ENCODE assay signal across 14 mouse cellular contexts in genomic region chr11:90484750-90485637, GRCm38 (mm10).
DNase-seq lines count a peak whose midpoint lies in the region; ATAC-seq lines count a peak whose summit lies in the region.
"Had no signal": no experiment of that assay in that cellular context is flagged by ENCODE, and none has a peak within 500 bp of the region (broad histone marks: within the 10 kb centered on the region; RNA-seq: fewer than 3 reads in every experiment).

No protein-coding gene starts in this region.

- H3K4me1 ChIP-seq in forebrain, embryonic 12.5 days: peaks cover 15% of the 10 kb centered on the region
- peaks cover 9% of the 10 kb centered on the region for H3K4me1 ChIP-seq in hindbrain, embryonic 14.5 days (replicated peaks; ENCODE audit: control insufficient read depth, insufficient read depth, low read length)
- H3K4me1 ChIP-seq in midbrain, embryonic 16.5 days (ENCODE audit: control insufficient read depth, insufficient read depth, low read length): peaks cover 5% of the 10 kb centered on the region; the same call in 1 of the 2 replicates
- H3K4me1 ChIP-seq in kidney, embryonic 16.5 days (ENCODE audit: insufficient read depth, low read length): no peaks in the 10 kb centered on the region
- H3K4me1 ChIP-seq: limb, embryonic 15.5 days had no signal

- H3K4me3 ChIP-seq in forebrain, embryonic 12.5 days (replicated peaks): no peak overlapping the region
- H3K4me3 ChIP-seq in hindbrain, embryonic 14.5 days (replicated peaks; ENCODE audit: low read length): no peak overlapping the region
- no peak overlapping the region for H3K4me3 ChIP-seq in midbrain, embryonic 16.5 days (ENCODE audit: low read depth, low read length)
- no peak overlapping the region for H3K4me3 ChIP-seq in kidney, embryonic 16.5 days (ENCODE audit: low read length)
- H3K4me3 ChIP-seq: limb, embryonic 15.5 days had no signal

- DNase-seq in embryo, embryonic 11 days: peak; percentile 27
- DNase-seq in embryo, embryonic 10 days (ENCODE audit: low spot score): no peak
- DNase-seq in hindbrain, embryonic 14.5 days (ENCODE audit: low spot score): peak; percentile 32
- DNase-seq in ovary, adult 18-20 months (ENCODE audit: low spot score): no peak
- DNase-seq in left cerebral cortex, postnatal 14 days (ENCODE audit: low spot score in 2 of 2): no peak
- DNase-seq: cerebellum, postnatal 36 days; lung, adult 18-20 months; right cerebral cortex, postnatal 4 days had no signal

- ATAC-seq in forebrain, embryonic 12.5 days (ENCODE audit: low FRiP score): peak; percentile 88
- peak; percentile 55; the same call in 1 of the 2 replicates for ATAC-seq in hindbrain, embryonic 14.5 days (ENCODE audit: low FRiP score)
- ATAC-seq in midbrain, embryonic 16.5 days: peak; percentile 90
- ATAC-seq in kidney, embryonic 16.5 days (ENCODE audit: low FRiP score, low TSS enrichment): no peak

- H3K9ac ChIP-seq in forebrain, embryonic 12.5 days: no peak overlapping the region
- no peak overlapping the region for H3K9ac ChIP-seq in hindbrain, embryonic 14.5 days
- H3K9ac ChIP-seq in midbrain, embryonic 16.5 days (ENCODE audit: low read depth, low read length): no peak overlapping the region
- no peak overlapping the region for H3K9ac ChIP-seq in kidney, embryonic 16.5 days (replicated peaks; ENCODE audit: low read length)
- H3K9ac ChIP-seq: limb, embryonic 15.5 days had no signal

- H3K27ac ChIP-seq in forebrain, embryonic 12.5 days: peak overlapping the region; percentile 36; the same call in 1 of the 2 replicates
- H3K27ac ChIP-seq in hindbrain, embryonic 14.5 days: peak overlapping the region; percentile 49
- peak overlapping the region; percentile 45 for H3K27ac ChIP-seq in midbrain, embryonic 16.5 days (ENCODE audit: low read length)
- H3K27ac ChIP-seq in kidney, embryonic 16.5 days (ENCODE audit: low read length): no peak overlapping the region
- H3K27ac ChIP-seq: kidney, postnatal 0 days; limb, embryonic 15.5 days; macrophage had no signal

- intact Hi-C loops in left cerebral cortex, postnatal 14 days (cut with DNase I): no loop called here

- 23% methylated on average over 14 of the region's 14 CpGs for WGBS in forebrain, embryonic 12.5 days
- 38% methylated on average over 14 of the region's 14 CpGs for WGBS in hindbrain, embryonic 14.5 days
- WGBS in midbrain, embryonic 16.5 days: 19% methylated on average over 14 of the region's 14 CpGs
- WGBS in kidney, embryonic 16.5 days: 91% methylated on average over 14 of the region's 14 CpGs

- H3K36me3 ChIP-seq in forebrain, embryonic 12.5 days (replicated peaks): peaks cover 13% of the 10 kb centered on the region
- H3K36me3 ChIP-seq in hindbrain, embryonic 14.5 days (replicated peaks; ENCODE audit: control insufficient read depth, insufficient read depth): no peaks in the 10 kb centered on the region
- H3K36me3 ChIP-seq in midbrain, embryonic 16.5 days (ENCODE audit: control insufficient read depth, insufficient read depth, low read length): peaks cover 3% of the 10 kb centered on the region; the same call in 1 of the 2 replicates
- H3K36me3 ChIP-seq in kidney, embryonic 16.5 days (ENCODE audit: insufficient read depth, low read length): peaks cover 6% of the 10 kb centered on the region; the same call in 1 of the 2 replicates

- peak overlapping the region; percentile 13; the same call in 1 of the 2 replicates for H3K4me2 ChIP-seq in forebrain, embryonic 12.5 days
- H3K4me2 ChIP-seq in hindbrain, embryonic 14.5 days (replicated peaks): 0 out of 2 replicates have a peak overlapping the region, but pooled peaks have one; percentile 12
- H3K4me2 ChIP-seq in midbrain, embryonic 16.5 days (ENCODE audit: low read length): peak overlapping the region; percentile 15; the same call in 1 of the 2 replicates
- no peak overlapping the region for H3K4me2 ChIP-seq in kidney, embryonic 16.5 days (replicated peaks; ENCODE audit: low read depth, low read length)
- H3K4me2 ChIP-seq: limb, embryonic 15.5 days had no signal

- H3K9me3 ChIP-seq in forebrain, embryonic 12.5 days: no peaks in the 10 kb centered on the region
- no peaks in the 10 kb centered on the region for H3K9me3 ChIP-seq in hindbrain, embryonic 14.5 days (ENCODE audit: control insufficient read depth, low read length)
- no peaks in the 10 kb centered on the region for H3K9me3 ChIP-seq in midbrain, embryonic 16.5 days (replicated peaks; ENCODE audit: control insufficient read depth, low read length, poor library complexity, severe bottlenecking)
- H3K9me3 ChIP-seq in kidney, embryonic 16.5 days (ENCODE audit: low read length): no peaks in the 10 kb centered on the region
- H3K9me3 ChIP-seq: limb, embryonic 15.5 days had no signal

- peaks cover 25% of the 10 kb centered on the region for H3K27me3 ChIP-seq in forebrain, embryonic 12.5 days
- no peaks in the 10 kb centered on the region for H3K27me3 ChIP-seq in hindbrain, embryonic 14.5 days (ENCODE audit: control insufficient read depth, insufficient read depth, low read length)
- H3K27me3 ChIP-seq in midbrain, embryonic 16.5 days (ENCODE audit: control insufficient read depth, insufficient read depth, low read depth, low read length): no peaks in the 10 kb centered on the region
- H3K27me3 ChIP-seq in kidney, embryonic 16.5 days (ENCODE audit: insufficient read depth, low read length): no peaks in the 10 kb centered on the region
- H3K27me3 ChIP-seq: limb, embryonic 15.5 days had no signal

Comparison
In these comparisons a context has a peak if more than half of its experiments do, and no peak if none do; other contexts are left out.
1. DNase-seq: peak in embryo, embryonic 11 days (single experiment) and hindbrain, embryonic 14.5 days (single experiment); none in embryo, embryonic 10 days (single experiment), ovary, adult 18-20 months (single experiment) and left cerebral cortex, postnatal 14 days (0 of 2).